In genomic region chr3:105870558-105870957, GRCm38 (mm10) we compare ENCODE assay signal across 21 mouse cellular contexts. TPM values are rescaled to one million over a fixed set of nuclear protein-coding genes. Genes with fewer than 3 reads are reported as not detected.
"Had no signal": no experiment of that assay in that cellular context is flagged by ENCODE, and none has a peak within 500 bp of the region (broad histone marks: within the 10 kb centered on the region; RNA-seq: fewer than 3 reads in every experiment).

Gene Adora3 (plus strand): TSS chr3:105870858.
Gene Tmigd3 (plus strand): TSS chr3:105870903.

- H3K27me3 ChIP-seq: kidney, embryonic 15.5 days; limb, embryonic 15.5 days; megakaryocyte, embryonic 14.5 days; midbrain, embryonic 12.5 days; neural tube, embryonic 15.5 days had no signal

- H3K4me2 ChIP-seq: kidney, embryonic 15.5 days; limb, embryonic 15.5 days; liver, embryonic 12.5 days; midbrain, embryonic 12.5 days; neural tube, embryonic 15.5 days had no signal

- H3K4me1 ChIP-seq: midbrain, embryonic 12.5 days had no signal

- H3K4me3 ChIP-seq: kidney, embryonic 15.5 days; limb, embryonic 15.5 days; liver, embryonic 12.5 days; megakaryocyte, embryonic 14.5 days; midbrain, embryonic 12.5 days; neural tube, embryonic 15.5 days had no signal

- H3K9ac ChIP-seq: kidney, embryonic 15.5 days; limb, embryonic 15.5 days; liver, embryonic 12.5 days; lung, embryonic 14.5 days; midbrain, embryonic 12.5 days; neural tube, embryonic 15.5 days had no signal

- ATAC-seq: liver, embryonic 12.5 days had no signal

- H3K36me3 ChIP-seq: kidney, embryonic 15.5 days; limb, embryonic 15.5 days; liver, embryonic 12.5 days; midbrain, embryonic 12.5 days; neural tube, embryonic 15.5 days had no signal

- H3K9me3 ChIP-seq: kidney, embryonic 15.5 days; limb, embryonic 15.5 days; liver, embryonic 12.5 days; megakaryocyte, embryonic 14.5 days; midbrain, embryonic 12.5 days; neural tube, embryonic 15.5 days had no signal

- DNase-seq: kidney, adult 2 months; kidney, postnatal 14 days; layer of hippocampus, adult 9-11 months; layer of hippocampus, postnatal 36 days; lung, embryonic 14.5 days; lung, postnatal 10 days; lung, postnatal 4 days; right cerebral cortex, adult 18-20 months; right cerebral cortex, postnatal 25 days; thymus, adult 2 months; thymus, postnatal 36 days had no signal

- H3K27ac ChIP-seq: limb, embryonic 15.5 days; liver, embryonic 12.5 days; midbrain, embryonic 12.5 days; neural tube, embryonic 15.5 days had no signal

RNA-seq across cellular contexts. Expression of gene Adora3, which starts in this region (rescaled TPM):
- polyA plus RNA-seq: kidney, embryonic 15.5 days; midbrain, embryonic 12.5 days had no signal

RNA-seq across cellular contexts. Expression of gene Tmigd3, which starts in this region (rescaled TPM):
- total RNA-seq: layer of hippocampus, postnatal 36 days; left cerebral cortex, adult 8-10 months; midbrain, postnatal 0 days had no signal
- polyA plus RNA-seq: kidney, embryonic 15.5 days; liver, embryonic 16.5 days; midbrain, embryonic 12.5 days; midbrain, postnatal 0 days; neural tube, embryonic 11.5 days; neural tube, embryonic 15.5 days had no signal
